Mouse (Mus musculus) bone marrow, adult 2 months (tissue): ENCODE measurements around the gene Senp1. TPM values are rescaled to one million over a fixed set of nuclear protein-coding genes. Genes with fewer than 3 reads are reported as not detected.

Experiments
- H3K27ac ChIP-seq: fragments of 200-500 bp; 2 replicates; pipeline ENCODE4 v1.5.1; 2012; ENCODE audit warnings: low read depth, mild to moderate bottlenecking, control low read depth, inconsistent platforms, low read length; ENCODE audit not compliant: control insufficient read depth, poor library complexity, insufficient read depth
- H3K4me1 ChIP-seq: fragments of 200-500 bp; 2 replicates; pipeline ENCODE4 v1.6.1; 2011; ENCODE audit warnings: low read length; ENCODE audit not compliant: control insufficient read depth, insufficient read depth
- H3K4me3 ChIP-seq: fragments of 200-500 bp; replicated peaks from 2 replicates; pipeline ENCODE3; 2011; ENCODE audit warnings: mild to moderate bottlenecking, low read depth, low read length, control low read depth; ENCODE audit not compliant: control insufficient read depth
- CTCF ChIP-seq: fragments of 200-500 bp; IDR thresholded peaks from 2 replicates; pipeline ENCODE4 v1.5.1; 2011; ENCODE audit warnings: low read length, control low read depth; ENCODE audit not compliant: control insufficient read depth, insufficient read depth
- POLR2A ChIP-seq: fragments of 200-500 bp; IDR thresholded peaks from 2 replicates; pipeline ENCODE4 v1.6.1; 2011; ENCODE audit warnings: low read depth, mild to moderate bottlenecking, control low read depth, low read length, borderline replicate concordance; ENCODE audit not compliant: control insufficient read depth
- WGBS: fragments of 180-500 bp; shearing (Covaris S2); methylation state at CpG from one replicate; pipeline ENCODE4 v1.1.7; 2018; 5-methylcytosine and 5-hydroxymethylcytosine counted together
- polyA plus RNA-seq: library from polyadenylated mRNA; stranded (reverse); fragments of >200 nt; gene quantifications from 2 replicates; pipeline ENCODE4 v1.2.4, GENCODE M21; 2011; ENCODE audit warnings: low replicate concordance; ENCODE audit not compliant: missing spikeins, insufficient read depth, insufficient read length

Senp1 gene
- polyA plus RNA-seq, 1 experiment: 23.1 TPM

DNA sequence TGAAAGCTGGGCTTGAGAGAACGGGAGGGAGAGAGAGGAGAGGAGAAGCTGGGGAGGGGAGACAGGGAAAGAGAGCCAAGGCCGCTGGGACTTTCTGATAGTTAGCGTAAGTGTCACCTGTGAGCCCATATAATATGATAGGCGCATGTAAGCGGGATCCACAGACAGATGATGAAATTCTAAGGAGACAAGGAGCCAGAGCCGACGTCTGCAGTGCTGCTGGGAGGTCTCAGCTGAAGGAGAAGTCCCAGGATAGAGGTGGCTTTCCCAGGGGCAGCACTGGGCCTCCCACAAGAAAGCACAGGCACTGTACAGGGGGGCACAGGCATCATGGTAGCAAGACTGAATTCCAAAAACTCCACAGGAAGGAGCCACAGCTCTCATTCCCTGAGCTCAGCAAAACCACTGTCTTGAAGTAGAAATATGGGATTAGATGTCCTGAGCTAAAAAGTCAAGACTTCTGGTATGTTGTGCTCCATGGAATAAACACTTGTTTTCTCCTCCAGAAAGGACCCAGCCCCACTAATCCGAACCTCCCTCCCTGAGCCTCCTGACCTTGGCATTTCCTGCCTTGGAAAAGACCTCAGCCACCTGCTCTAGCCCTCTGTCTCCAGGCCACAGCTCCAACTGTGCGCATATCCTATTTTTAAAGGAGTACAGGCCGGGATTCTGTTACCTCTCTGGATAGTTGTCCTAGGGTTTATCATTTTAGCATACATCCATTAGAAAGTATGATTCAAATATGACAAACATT, 20.7 kb upstream of the Senp1 start:
- WGBS: 86% methylated on average over 10 of the region's 10 CpGs
- Histone ChIP-seq H3K4me1 (no peaks in the 10 kb centered on the region; the same call in 1 of the 2 replicates), H3K27ac (no peak overlapping the region), H3K4me3 (no peak overlapping the region)
- TF ChIP-seq CTCF: no peak
- TF ChIP-seq POLR2A: no peak

DNA sequence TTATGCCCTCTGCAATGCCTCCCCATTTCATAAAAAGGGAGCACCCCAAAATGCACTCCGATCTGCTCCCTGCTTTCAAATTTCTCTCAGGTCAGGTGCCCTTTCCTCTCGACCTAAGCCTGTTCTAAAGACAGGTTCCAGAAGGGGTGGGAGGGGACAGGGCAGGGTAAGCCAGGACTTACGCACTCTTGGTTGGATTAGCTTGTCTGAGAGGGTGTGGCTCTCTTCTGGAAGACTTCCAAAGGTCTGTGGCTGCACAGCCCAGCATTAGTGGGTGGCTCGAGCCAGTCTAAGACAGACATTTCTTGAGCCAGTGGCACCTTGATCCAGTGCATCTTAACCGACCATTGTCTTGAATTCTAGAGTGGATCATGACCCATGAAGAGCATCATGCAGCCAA, 18.2 kb upstream of the Senp1 start:
- no peak for TF ChIP-seq CTCF
- TF ChIP-seq POLR2A: no peak
- no peak overlapping the region for H3K27ac ChIP-seq
- no peak overlapping the region for H3K4me3 ChIP-seq
- peaks cover 2% of the 10 kb centered on the region; the same call in 1 of the 2 replicates for H3K4me1 ChIP-seq
- 35% methylated on average over 5 of the region's 5 CpGs for WGBS

DNA sequence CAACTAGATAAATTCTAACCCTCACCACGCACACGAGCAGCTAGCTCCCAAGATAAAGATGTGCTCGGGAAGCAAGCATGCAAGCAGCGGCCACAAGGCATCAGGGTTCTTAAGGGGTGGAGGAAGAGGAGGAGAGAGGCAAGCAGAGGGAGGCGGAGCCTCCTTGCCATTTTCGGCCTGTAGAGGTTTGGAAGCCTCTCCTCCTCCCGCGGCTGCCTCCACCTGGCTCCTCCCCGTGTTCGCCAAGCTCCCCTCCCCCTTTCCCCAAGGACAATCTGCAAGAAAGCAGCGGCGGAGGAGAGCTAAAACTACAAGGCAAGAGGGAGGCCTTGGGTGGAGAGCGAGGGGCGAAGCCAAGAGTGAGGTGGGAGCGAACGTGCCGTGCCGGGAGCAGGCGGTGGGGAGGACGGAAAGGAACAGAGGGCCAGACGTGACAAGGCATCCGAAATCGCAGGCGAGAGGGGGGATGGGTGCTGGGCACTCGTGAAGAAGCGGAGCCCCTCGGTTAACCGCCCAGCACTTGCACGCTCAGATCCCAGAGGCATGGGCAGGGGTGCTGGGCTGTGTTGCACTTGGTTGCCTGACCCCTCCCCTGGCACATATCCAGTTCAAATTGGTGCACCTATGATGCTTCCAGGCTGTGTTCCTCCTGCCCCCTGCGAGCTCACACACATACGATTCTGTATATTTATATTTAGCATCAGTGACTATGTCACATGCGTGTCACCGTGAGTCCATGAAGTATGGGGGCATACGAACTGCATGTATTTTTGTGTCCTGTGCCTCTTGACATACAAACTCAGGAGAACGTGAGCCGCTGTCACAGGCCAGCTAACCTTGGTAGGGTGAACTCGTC, 15.0 kb upstream of the Senp1 start:
- peak overlapping the region; percentile 84 for H3K4me3 ChIP-seq
- peaks cover 2% of the 10 kb centered on the region; the same call in 1 of the 2 replicates for H3K4me1 ChIP-seq
- TF ChIP-seq CTCF (0 out of 2 replicates have a peak, but pooled peaks have one; percentile 1), POLR2A (peak; percentile 46; the same call in 1 of the 2 replicates)
- WGBS: 2% methylated on average over 37 of the region's 37 CpGs
- H3K27ac ChIP-seq: no peak overlapping the region

- peaks cover 2% of the 10 kb centered on the region; the same call in 1 of the 2 replicates for H3K4me1 ChIP-seq
- no peak overlapping the region for H3K27ac ChIP-seq
- WGBS: 34% methylated on average over 11 of the region's 11 CpGs
- TF ChIP-seq POLR2A: no peak
- no peak for TF ChIP-seq CTCF
- peak overlapping the region; percentile 84 for H3K4me3 ChIP-seq
These were observed 14.3 kb upstream of the Senp1 start for GRCm38 (mm10) chr15:98107703-98108296.

GRCm38 (mm10) chr15:98107230-98107629, 13.7 kb upstream of the Senp1 start:
- Histone ChIP-seq H3K27ac (no peak overlapping the region), H3K4me1 (peaks cover 2% of the 10 kb centered on the region; the same call in 1 of the 2 replicates), H3K4me3 (no peak overlapping the region)
- WGBS: 74% methylated on average over 6 of the region's 6 CpGs
- TF ChIP-seq CTCF: no peak
- no peak for TF ChIP-seq POLR2A

GRCm38 (mm10) chr15:98106506-98106905, 13.0 kb upstream of the Senp1 start:
- Histone ChIP-seq H3K27ac (no peak overlapping the region), H3K4me1 (peaks cover 2% of the 10 kb centered on the region; the same call in 1 of the 2 replicates), H3K4me3 (no peak overlapping the region)
- TF ChIP-seq POLR2A: no peak
- no peak for TF ChIP-seq CTCF
- 52% methylated on average over 6 of the region's 6 CpGs for WGBS

GRCm38 (mm10) chr15:98102401-98102800, 8.9 kb upstream of the Senp1 start:
- WGBS: 88% methylated on average over 6 of the region's 6 CpGs
- Histone ChIP-seq H3K4me3 (no peak overlapping the region), H3K4me1 (no peaks in the 10 kb centered on the region), H3K27ac (no peak overlapping the region)
- TF ChIP-seq POLR2A: no peak
- TF ChIP-seq CTCF: no peak

DNA sequence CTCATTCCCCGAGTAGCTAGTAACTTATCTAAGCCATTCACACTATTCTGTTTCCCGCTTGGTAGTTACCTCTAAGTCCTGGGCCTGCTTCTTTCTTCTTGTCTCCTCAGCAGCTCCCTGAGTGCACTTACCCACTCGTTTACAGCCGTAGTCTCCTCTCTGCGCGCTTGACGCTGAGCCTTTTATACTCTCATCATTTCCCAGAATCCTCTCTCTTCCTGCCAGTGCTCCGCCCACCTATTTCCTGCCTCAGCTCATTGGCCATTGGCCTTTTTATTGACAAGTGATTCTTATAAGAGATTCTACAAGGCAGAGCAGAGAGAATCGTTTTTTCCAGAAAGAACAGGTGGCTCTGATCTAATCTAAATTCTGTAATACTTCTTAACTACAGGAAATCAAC, 5.0 kb upstream of the Senp1 start:
- Histone ChIP-seq H3K4me3 (no peak overlapping the region), H3K27ac (no peak overlapping the region), H3K4me1 (no peaks in the 10 kb centered on the region)
- no peak for TF ChIP-seq POLR2A
- TF ChIP-seq CTCF: no peak
- WGBS: 87% methylated on average over 9 of the region's 9 CpGs
